Mouse (Mus musculus) forebrain, embryonic 13.5 days (tissue): Measurements from ENCODE around the gene 4930522H14Rik. TPM values are rescaled to one million over a fixed set of nuclear protein-coding genes. Genes with fewer than 3 reads are reported as not detected.

Source experiments
- ATAC-seq: fragments of 200-750 bp; cut with Nextera tagmentation; 2 replicates; pipeline ENCODE4 v1.8.0; 2017
- H3K27ac ChIP-seq: fragments of 300-500 bp; sonication (generic); 2 replicates; pipeline ENCODE4 v1.5.1; 2015; ENCODE audit warnings: inconsistent platforms, mild to moderate bottlenecking, moderate library complexity
- H3K27me3 ChIP-seq: fragments of 300-500 bp; sonication (generic); 2 replicates; pipeline ENCODE4 v1.6.1; 2015; ENCODE audit warnings: mild to moderate bottlenecking, inconsistent platforms
- H3K36me3 ChIP-seq: fragments of 300-500 bp; sonication (generic); 2 replicates; pipeline ENCODE4 v1.6.1; 2015; ENCODE audit warnings: mild to moderate bottlenecking, inconsistent platforms; ENCODE audit not compliant: poor library complexity, severe bottlenecking
- H3K4me1 ChIP-seq: fragments of 300-500 bp; sonication (generic); 2 replicates; pipeline ENCODE4 v1.6.1; 2015; ENCODE audit warnings: inconsistent platforms
- H3K4me2 ChIP-seq: fragments of 300-500 bp; sonication (generic); 2 replicates; pipeline ENCODE4 v1.6.1; 2015; ENCODE audit warnings: inconsistent platforms, mild to moderate bottlenecking, moderate library complexity
- H3K4me3 ChIP-seq: fragments of 300-500 bp; sonication (generic); 2 replicates; pipeline ENCODE4 v1.5.1; 2015; ENCODE audit warnings: mild to moderate bottlenecking, inconsistent platforms
- H3K9ac ChIP-seq: fragments of 300-500 bp; sonication (generic); 2 replicates; pipeline ENCODE4 v1.6.1; 2015; ENCODE audit warnings: mild to moderate bottlenecking, inconsistent platforms
- H3K9me3 ChIP-seq: fragments of 300-500 bp; sonication (generic); replicated peaks from 2 replicates; pipeline ENCODE4 v1.6.1; 2016; ENCODE audit warnings: inconsistent platforms
- WGBS: fragments of 180-500 bp; shearing (Covaris S2); methylation state at CpG from one replicate; pipeline ENCODE4 v1.1.7; 2015; 5-methylcytosine and 5-hydroxymethylcytosine counted together
- polyA plus RNA-seq: library from polyadenylated mRNA; unstranded; fragments of >200 nt; fragmentation: Nextera tagmentation; extraction: Ambion mirVana; gene quantifications from 2 replicates; pipeline ENCODE4 v1.2.1, GENCODE M21; 2015

The 4930522H14Rik gene
- polyA plus RNA-seq = not detected in 2 replicates

GRCm38 (mm10) chr4:109531111-109531510 is at the start of gene 4930522H14Rik:
4930522H14Rik (minus strand) TSS chr4:109531297.
- Histone ChIP-seq H3K27ac (no peak within 1 kb of the TSS), H3K4me3 (no peak within 1 kb of the TSS), H3K9me3 (no peaks in the 10 kb centered on the region), H3K4me1 (no peaks in the 10 kb centered on the region), H3K36me3 (no peaks in the 10 kb centered on the region), H3K4me2 (peak within 1 kb of the TSS; percentile 16; the same call in 1 of the 2 replicates), H3K9ac (no peak within 1 kb of the TSS), H3K27me3 (no peaks in the 10 kb centered on the region)
- ATAC-seq = no peak
- 99% methylated on average over 2 of the region's 2 CpGs for WGBS

DNA sequence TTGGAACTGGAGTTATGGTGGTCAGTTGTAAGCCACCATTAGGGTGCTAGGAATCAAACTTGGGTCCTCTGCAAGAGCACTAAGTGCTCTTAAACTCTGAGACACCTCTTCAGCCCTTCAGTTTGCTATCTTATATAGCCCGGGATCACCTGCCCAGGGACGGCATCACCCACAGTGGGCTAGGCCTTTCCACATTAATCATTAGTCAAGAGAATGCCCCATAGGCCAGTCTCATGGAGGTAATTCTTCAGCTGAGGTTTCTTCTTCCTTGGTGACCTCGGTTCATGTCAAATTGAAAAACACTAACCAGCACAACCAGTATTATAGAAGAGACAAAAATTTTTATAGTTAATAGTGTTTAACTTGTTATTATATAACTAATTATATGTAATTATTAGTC is 47.3 kb upstream of the 4930522H14Rik start:
- Histone ChIP-seq H3K4me3 (no peak overlapping the region), H3K27ac (no peak overlapping the region), H3K9ac (no peak overlapping the region), H3K27me3 (no peaks in the 10 kb centered on the region), H3K4me2 (no peak overlapping the region), H3K4me1 (no peaks in the 10 kb centered on the region), H3K36me3 (no peaks in the 10 kb centered on the region), H3K9me3 (no peaks in the 10 kb centered on the region)
- WGBS = 91% methylated on average over 3 of the region's 3 CpGs
- no peak for ATAC-seq

DNA sequence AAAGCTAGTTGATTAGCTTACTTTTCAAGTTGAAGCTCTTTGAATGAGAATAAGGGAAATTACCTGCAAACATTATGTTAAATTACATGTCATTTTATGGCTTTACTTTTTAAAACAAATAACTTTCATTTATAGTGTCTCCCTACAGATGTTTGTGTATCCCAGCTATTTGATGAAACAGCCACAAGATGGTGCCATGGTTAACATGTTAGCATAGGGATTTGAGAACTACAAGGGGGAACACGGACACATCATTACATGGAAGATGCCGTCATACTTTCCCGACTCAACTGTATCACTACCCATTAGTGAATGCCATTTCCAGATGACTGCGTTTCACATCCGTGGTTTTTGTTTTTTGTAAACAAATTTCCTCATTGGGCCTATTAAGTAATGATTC is 45.8 kb upstream of the 4930522H14Rik start:
- Histone ChIP-seq H3K27ac (no peak overlapping the region), H3K27me3 (no peaks in the 10 kb centered on the region), H3K4me1 (no peaks in the 10 kb centered on the region), H3K4me3 (no peak overlapping the region), H3K9ac (no peak overlapping the region), H3K36me3 (no peaks in the 10 kb centered on the region), H3K9me3 (no peaks in the 10 kb centered on the region), H3K4me2 (no peak overlapping the region)
- WGBS = 74% methylated on average over 5 of the region's 5 CpGs
- ATAC-seq = no peak

DNA sequence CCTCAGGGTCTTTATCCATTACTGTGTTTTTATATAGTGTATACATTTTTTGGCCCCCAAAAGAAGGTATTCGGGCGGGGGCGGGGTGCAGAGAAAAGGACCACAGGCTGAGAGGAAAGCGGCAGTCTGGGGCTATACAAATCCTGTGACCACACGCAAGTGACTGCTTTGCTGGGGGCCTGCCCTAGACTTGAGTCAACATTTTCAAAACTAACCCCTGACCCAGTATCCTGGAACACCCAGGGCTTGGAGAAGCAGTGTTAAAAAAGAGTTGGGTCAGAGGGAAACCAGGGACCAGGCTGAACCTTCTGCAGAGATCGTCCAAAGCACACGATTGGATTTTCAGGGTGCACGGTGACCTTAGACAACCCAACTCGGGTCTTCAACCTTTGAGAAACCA is 43.7 kb upstream of the 4930522H14Rik start:
- Histone ChIP-seq H3K27me3 (no peaks in the 10 kb centered on the region), H3K4me1 (no peaks in the 10 kb centered on the region), H3K36me3 (no peaks in the 10 kb centered on the region), H3K9ac (no peak overlapping the region), H3K4me3 (no peak overlapping the region), H3K9me3 (no peaks in the 10 kb centered on the region), H3K27ac (no peak overlapping the region), H3K4me2 (no peak overlapping the region)
- ATAC-seq = no peak
- 87% methylated on average over 9 of the region's 9 CpGs for WGBS

GRCm38 (mm10) chr4:109574331-109574730 is 43.2 kb upstream of the 4930522H14Rik start:
- Histone ChIP-seq H3K4me1 (no peaks in the 10 kb centered on the region), H3K4me3 (no peak overlapping the region), H3K9me3 (no peaks in the 10 kb centered on the region), H3K27ac (no peak overlapping the region), H3K36me3 (no peaks in the 10 kb centered on the region), H3K4me2 (no peak overlapping the region), H3K9ac (no peak overlapping the region), H3K27me3 (no peaks in the 10 kb centered on the region)
- ATAC-seq = no peak
- WGBS = 50% methylated on average over 8 of the region's 8 CpGs

- no peak for ATAC-seq
- Histone ChIP-seq H3K36me3 (no peaks in the 10 kb centered on the region), H3K4me3 (no peak overlapping the region), H3K9me3 (no peaks in the 10 kb centered on the region), H3K27me3 (no peaks in the 10 kb centered on the region), H3K27ac (no peak overlapping the region), H3K4me1 (no peaks in the 10 kb centered on the region), H3K4me2 (no peak overlapping the region), H3K9ac (no peak overlapping the region)
- 86% methylated on average over 1 of the region's 1 CpGs for WGBS
Measured at GRCm38 (mm10) chr4:109572632-109573031, 41.5 kb upstream of the 4930522H14Rik start.

GRCm38 (mm10) chr4:109569421-109569820 is 38.3 kb upstream of the 4930522H14Rik start:
- Histone ChIP-seq H3K4me3 (no peak overlapping the region), H3K9ac (no peak overlapping the region), H3K9me3 (no peaks in the 10 kb centered on the region), H3K4me2 (0 out of 2 replicates have a peak overlapping the region, but pooled peaks have one; percentile 10), H3K27ac (no peak overlapping the region), H3K36me3 (no peaks in the 10 kb centered on the region), H3K4me1 (no peaks in the 10 kb centered on the region), H3K27me3 (no peaks in the 10 kb centered on the region)
- WGBS = 78% methylated on average over 9 of the region's 9 CpGs
- ATAC-seq = no peak

- no peak for ATAC-seq
- Histone ChIP-seq H3K4me2 (0 out of 2 replicates have a peak overlapping the region, but pooled peaks have one; percentile 10), H3K4me3 (no peak overlapping the region)
Measured at GRCm38 (mm10) chr4:109568959-109569358, 37.9 kb upstream of the 4930522H14Rik start.

DNA sequence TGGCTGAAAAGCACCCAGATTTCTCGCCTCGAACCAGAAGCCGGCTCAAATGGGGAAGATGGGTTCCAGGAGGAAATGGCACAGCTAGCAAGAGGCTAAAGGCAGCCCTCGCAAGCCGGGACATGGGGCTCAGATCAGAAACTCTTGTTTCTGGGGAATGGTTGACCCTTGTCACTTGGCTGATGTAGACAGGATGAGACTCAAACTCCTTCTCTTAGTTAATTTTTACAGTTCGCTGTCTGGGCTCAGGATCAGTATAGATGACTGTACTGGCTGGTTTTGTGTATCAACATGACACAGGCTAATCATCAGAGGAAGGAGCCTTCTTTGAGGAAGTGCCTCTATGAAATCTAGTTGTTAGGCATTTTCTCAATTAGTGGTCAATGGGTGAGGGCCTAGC is 33.6 kb upstream of the 4930522H14Rik start:
- no peak for ATAC-seq
- Histone ChIP-seq H3K27ac (no peak overlapping the region), H3K4me2 (no peak overlapping the region), H3K4me3 (no peak overlapping the region), H3K9me3 (no peaks in the 10 kb centered on the region), H3K36me3 (no peaks in the 10 kb centered on the region), H3K27me3 (no peaks in the 10 kb centered on the region), H3K4me1 (no peaks in the 10 kb centered on the region), H3K9ac (no peak overlapping the region)
- 93% methylated on average over 6 of the region's 6 CpGs for WGBS

More at GRCm38 (mm10) chr4:109568959-109569358, 37.9 kb upstream of the 4930522H14Rik start:
- Histone ChIP-seq H3K9ac (no peak overlapping the region), H3K9me3 (no peaks in the 10 kb centered on the region), H3K27ac (no peak overlapping the region), H3K27me3 (no peaks in the 10 kb centered on the region), H3K36me3 (no peaks in the 10 kb centered on the region), H3K4me1 (no peaks in the 10 kb centered on the region)
- 63% methylated on average over 10 of the region's 10 CpGs for WGBS

GRCm38 (mm10) chr4:109550338-109551150 is 19.4 kb upstream of the 4930522H14Rik start:
- 54% methylated on average over 11 of the region's 11 CpGs for WGBS
- ATAC-seq = no peak

GRCm38 (mm10) chr4:109547306-109547705 is 16.2 kb upstream of the 4930522H14Rik start:
- no peaks in the 10 kb centered on the region for H3K9me3 ChIP-seq
- ATAC-seq = no peak
- WGBS = 42% methylated on average over 2 of the region's 2 CpGs
- H3K4me1 ChIP-seq = no peaks in the 10 kb centered on the region
- H3K27me3 ChIP-seq = no peaks in the 10 kb centered on the region
- no peaks in the 10 kb centered on the region for H3K36me3 ChIP-seq
- H3K4me2 ChIP-seq = no peak overlapping the region
- no peak overlapping the region for H3K4me3 ChIP-seq
- no peak overlapping the region for H3K27ac ChIP-seq
- no peak overlapping the region for H3K9ac ChIP-seq

More at GRCm38 (mm10) chr4:109550338-109551150, 19.4 kb upstream of the 4930522H14Rik start:
- no peak overlapping the region for H3K9ac ChIP-seq
- no peaks in the 10 kb centered on the region for H3K4me1 ChIP-seq
- H3K9me3 ChIP-seq = no peaks in the 10 kb centered on the region
- H3K4me2 ChIP-seq = no peak overlapping the region
- no peaks in the 10 kb centered on the region for H3K36me3 ChIP-seq
- no peaks in the 10 kb centered on the region for H3K27me3 ChIP-seq
- H3K4me3 ChIP-seq = no peak overlapping the region
- no peak overlapping the region for H3K27ac ChIP-seq

- H3K27ac ChIP-seq = no peak overlapping the region
- H3K27me3 ChIP-seq = no peaks in the 10 kb centered on the region
- H3K9me3 ChIP-seq = no peaks in the 10 kb centered on the region
- H3K36me3 ChIP-seq = no peaks in the 10 kb centered on the region
- no peak for ATAC-seq
- WGBS = 61% methylated on average over 2 of the region's 2 CpGs
- no peak overlapping the region for H3K4me2 ChIP-seq
- H3K9ac ChIP-seq = no peak overlapping the region
- H3K4me3 ChIP-seq = no peak overlapping the region
- no peaks in the 10 kb centered on the region for H3K4me1 ChIP-seq
Measured at GRCm38 (mm10) chr4:109546538-109546937, 15.4 kb upstream of the 4930522H14Rik start.
